Mouse (Mus musculus): ENCODE measurements around the gene Asb8. TPM values are rescaled to one million over a fixed set of nuclear protein-coding genes. Genes with fewer than 3 reads are reported as not detected.

Gene Asb8
- 50.3 TPM for polyA plus RNA-seq (2012; fragmentation: generic; extraction: Trizol)

DNA sequence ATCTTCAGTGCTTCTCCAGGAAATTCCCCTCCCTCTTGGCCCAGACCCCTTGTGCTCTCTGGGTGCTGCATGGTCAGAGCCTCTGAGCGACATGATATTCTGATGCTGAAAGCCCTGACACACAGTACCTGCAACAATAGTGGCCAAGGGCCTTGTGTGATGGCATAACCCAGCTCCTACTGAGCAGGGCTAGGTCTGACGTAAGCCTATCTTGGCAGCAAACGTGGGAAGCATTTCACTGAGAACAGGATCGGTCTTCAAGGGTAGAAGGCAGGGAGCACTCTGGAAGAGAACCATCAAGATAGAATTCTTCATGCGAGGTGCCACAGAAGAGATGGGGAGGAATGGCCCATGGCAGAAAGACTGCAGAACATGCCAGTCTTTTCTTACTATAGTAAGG is at the start of gene Asb8:
Gene Asb8 (minus strand): TSS at position 101 of the 400 bp plus-strand sequence.
- H3K27me3 ChIP-seq (ENCODE audit: control insufficient read depth, insufficient read depth, insufficient read length), result peaks cover 59% of the 10 kb centered on the region

DNA sequence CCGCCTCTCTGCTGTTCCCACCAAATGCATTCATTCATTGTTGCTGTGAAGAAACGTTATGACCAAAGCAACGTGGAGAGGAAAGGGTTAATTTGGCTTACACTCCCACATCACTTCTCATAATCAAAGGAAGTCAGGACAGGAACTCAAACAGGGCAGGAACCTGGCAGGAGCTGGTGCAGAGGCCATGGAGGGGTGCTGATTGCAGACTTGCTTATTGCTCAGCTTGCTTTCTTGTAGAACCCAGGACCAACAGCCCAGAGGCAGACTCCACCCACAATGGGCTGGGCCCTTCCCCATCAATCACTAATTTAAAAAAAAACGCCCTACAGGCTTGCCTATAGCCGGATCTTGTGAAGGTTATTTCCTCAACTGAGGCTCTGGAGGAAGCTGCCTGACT is 48.7 kb upstream of the Asb8 start:
- Histone ChIP-seq H3K4me2 (ENCODE audit: low read depth) (no peak overlapping the region), H3ac (ENCODE audit: control insufficient read depth, insufficient read length) (no peak overlapping the region), H3K4me3 (no peak overlapping the region), H3K79me2 (ENCODE audit: control insufficient read depth, insufficient read depth) (no peaks in the 10 kb centered on the region), H3K27me3 (ENCODE audit: control insufficient read depth, insufficient read depth, insufficient read length) (peaks cover 4% of the 10 kb centered on the region), H3K36me3 (ENCODE audit: control insufficient read depth, insufficient read depth) (no peaks in the 10 kb centered on the region)
- TF ChIP-seq MAX (IDR thresholded peaks at IDR 0.05; ENCODE audit: low read depth) (no peak), USF1 (IDR thresholded peaks at IDR 0.05; ENCODE audit: low read depth) (no peak), SRF (IDR thresholded peaks at IDR 0.05; ENCODE audit: control insufficient read depth, insufficient read length, low read depth) (no peak), MYOD1 (IDR thresholded peaks at IDR 0.05; ENCODE audit: control insufficient read depth in 1 of 3, insufficient read length in 2 of 3, low read depth in 2 of 3) (no peak), CEBPB (IDR thresholded peaks at IDR 0.05; ENCODE audit: insufficient read depth, poor library complexity, severe bottlenecking) (no peak), TCF3 (IDR thresholded peaks at IDR 0.05; ENCODE audit: insufficient read length, low read depth) (no peak), TCF12 (IDR thresholded peaks at IDR 0.05; ENCODE audit: insufficient read depth, poor library complexity, severe bottlenecking) (no peak), REST (IDR thresholded peaks at IDR 0.05; ENCODE audit: insufficient read depth, insufficient read length) (no peak), E2F4 (IDR thresholded peaks at IDR 0.05; ENCODE audit: insufficient read depth) (no peak), POLR2AphosphoS2 (IDR thresholded peaks at IDR 0.05; ENCODE audit: insufficient read length, low read depth) (no peak)

More for the DNA sequence above, at the start of gene Asb8:
- Histone ChIP-seq H3K79me2 (ENCODE audit: control insufficient read depth, insufficient read depth) (no peaks in the 10 kb centered on the region), H3ac (ENCODE audit: control insufficient read depth, insufficient read length) (no peak within 1 kb of the TSS), H3K4me3 (no peak within 1 kb of the TSS), H3K4me2 (ENCODE audit: low read depth) (no peak within 1 kb of the TSS), H3K36me3 (ENCODE audit: control insufficient read depth, insufficient read depth) (no peaks in the 10 kb centered on the region)
- TF ChIP-seq TCF12 (IDR thresholded peaks at IDR 0.05; ENCODE audit: insufficient read depth, poor library complexity, severe bottlenecking) (no peak), POLR2A (IDR thresholded peaks at IDR 0.05; ENCODE audit: insufficient read length, low read depth) (no peak), SRF (IDR thresholded peaks at IDR 0.05; ENCODE audit: control insufficient read depth, insufficient read length, low read depth) (no peak), POLR2AphosphoS2 (IDR thresholded peaks at IDR 0.05; ENCODE audit: insufficient read length, low read depth) (no peak), CEBPB (IDR thresholded peaks at IDR 0.05; ENCODE audit: insufficient read depth, poor library complexity, severe bottlenecking) (no peak), E2F4 (IDR thresholded peaks at IDR 0.05; ENCODE audit: insufficient read depth) (no peak), MYOG (IDR thresholded peaks at IDR 0.05; ENCODE audit: control insufficient read depth in 1 of 3, insufficient read depth in 1 of 3, insufficient read length in 2 of 3, low read depth in 2 of 3) (no peak), MYOD1 (IDR thresholded peaks at IDR 0.05; ENCODE audit: control insufficient read depth in 1 of 3, insufficient read length in 2 of 3, low read depth in 2 of 3) (no peak), REST (IDR thresholded peaks at IDR 0.05; ENCODE audit: insufficient read depth, insufficient read length) (no peak), MAX (IDR thresholded peaks at IDR 0.05; ENCODE audit: low read depth) (no peak), USF1 (IDR thresholded peaks at IDR 0.05; ENCODE audit: low read depth) (no peak)

DNA sequence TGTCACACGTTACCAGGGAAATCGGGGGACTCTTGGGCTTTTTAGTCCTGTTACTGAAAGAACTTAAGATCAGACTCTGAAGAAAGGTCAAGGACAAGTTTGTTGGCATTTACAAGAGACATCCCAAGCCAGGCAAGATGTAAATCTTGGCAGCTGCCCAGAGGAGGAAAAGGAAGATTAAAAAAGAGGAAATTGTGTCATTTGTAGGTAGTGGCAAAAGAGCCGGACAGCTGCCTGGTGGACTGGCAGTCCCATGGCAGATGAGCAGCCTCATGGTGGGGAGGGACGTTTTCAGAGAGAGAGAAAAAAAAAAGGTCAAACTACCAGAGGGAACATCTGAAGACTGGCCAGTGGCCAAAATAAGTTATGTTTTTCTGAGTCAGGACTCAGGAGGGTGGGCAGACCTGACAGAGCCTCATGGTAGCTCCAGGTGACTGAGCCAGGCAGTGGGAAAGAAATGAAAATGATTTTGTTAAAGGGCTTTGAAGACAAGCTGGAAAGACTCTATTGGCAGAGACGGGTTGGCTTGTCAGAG is 48.0 kb upstream of the Asb8 start:
- Histone ChIP-seq H3K27me3 (ENCODE audit: control insufficient read depth, insufficient read depth, insufficient read length) (peaks cover 4% of the 10 kb centered on the region), H3K36me3 (ENCODE audit: control insufficient read depth, insufficient read depth) (no peaks in the 10 kb centered on the region), H3K79me2 (ENCODE audit: control insufficient read depth, insufficient read depth) (no peaks in the 10 kb centered on the region), H3K4me3 (no peak overlapping the region), H3ac (ENCODE audit: control insufficient read depth, insufficient read length) (no peak overlapping the region), H3K4me2 (ENCODE audit: low read depth) (no peak overlapping the region)
- no peak for TF ChIP-seq CEBPB (IDR thresholded peaks at IDR 0.05; ENCODE audit: insufficient read depth, poor library complexity, severe bottlenecking)

DNA sequence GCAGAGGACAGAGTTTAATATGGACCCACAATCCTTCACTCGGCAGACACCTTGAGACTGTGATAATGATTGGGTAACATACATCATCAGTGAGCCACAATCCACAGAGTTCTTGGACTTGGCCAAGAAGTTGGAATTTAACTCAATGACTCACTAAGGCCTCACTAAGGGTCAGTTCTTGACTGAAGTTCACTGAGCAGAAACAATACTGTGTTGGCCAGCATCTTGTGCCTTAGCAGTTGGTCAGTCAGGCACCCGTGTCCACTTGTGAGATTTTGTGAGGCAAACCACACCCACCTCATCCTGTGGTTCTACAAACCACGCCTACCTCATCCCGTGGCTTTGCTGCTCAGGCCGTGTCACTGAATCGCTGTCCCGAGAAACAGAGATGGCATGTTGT is 44.3 kb upstream of the Asb8 start:
- no peaks in the 10 kb centered on the region for H3K79me2 ChIP-seq (ENCODE audit: control insufficient read depth, insufficient read depth)
- no peak for TF ChIP-seq TCF3 (IDR thresholded peaks at IDR 0.05; ENCODE audit: insufficient read length, low read depth)
- no peak for TF ChIP-seq CEBPB (IDR thresholded peaks at IDR 0.05; ENCODE audit: insufficient read depth, poor library complexity, severe bottlenecking)
- TF ChIP-seq USF1 (IDR thresholded peaks at IDR 0.05; ENCODE audit: low read depth), result no peak
- no peak for TF ChIP-seq REST (IDR thresholded peaks at IDR 0.05; ENCODE audit: insufficient read depth, insufficient read length)
- no peak for TF ChIP-seq POLR2AphosphoS2 (IDR thresholded peaks at IDR 0.05; ENCODE audit: insufficient read length, low read depth)
- no peak for TF ChIP-seq MYOG (IDR thresholded peaks at IDR 0.05; ENCODE audit: control insufficient read depth in 1 of 3, insufficient read depth in 1 of 3, insufficient read length in 2 of 3, low read depth in 2 of 3)
- TF ChIP-seq MYOD1 (IDR thresholded peaks at IDR 0.05; ENCODE audit: control insufficient read depth in 1 of 3, insufficient read length in 2 of 3, low read depth in 2 of 3), result no peak
- TF ChIP-seq MAX (IDR thresholded peaks at IDR 0.05; ENCODE audit: low read depth), result no peak
- TF ChIP-seq E2F4 (IDR thresholded peaks at IDR 0.05; ENCODE audit: insufficient read depth), result no peak
- TF ChIP-seq TCF12 (IDR thresholded peaks at IDR 0.05; ENCODE audit: insufficient read depth, poor library complexity, severe bottlenecking), result no peak
- H3K4me2 ChIP-seq (ENCODE audit: low read depth), result no peak overlapping the region
- H3K4me3 ChIP-seq, result no peak overlapping the region
- no peak overlapping the region for H3ac ChIP-seq (ENCODE audit: control insufficient read depth, insufficient read length)
- H3K36me3 ChIP-seq (ENCODE audit: control insufficient read depth, insufficient read depth), result no peaks in the 10 kb centered on the region
- peaks cover 19% of the 10 kb centered on the region for H3K27me3 ChIP-seq (ENCODE audit: control insufficient read depth, insufficient read depth, insufficient read length)

DNA sequence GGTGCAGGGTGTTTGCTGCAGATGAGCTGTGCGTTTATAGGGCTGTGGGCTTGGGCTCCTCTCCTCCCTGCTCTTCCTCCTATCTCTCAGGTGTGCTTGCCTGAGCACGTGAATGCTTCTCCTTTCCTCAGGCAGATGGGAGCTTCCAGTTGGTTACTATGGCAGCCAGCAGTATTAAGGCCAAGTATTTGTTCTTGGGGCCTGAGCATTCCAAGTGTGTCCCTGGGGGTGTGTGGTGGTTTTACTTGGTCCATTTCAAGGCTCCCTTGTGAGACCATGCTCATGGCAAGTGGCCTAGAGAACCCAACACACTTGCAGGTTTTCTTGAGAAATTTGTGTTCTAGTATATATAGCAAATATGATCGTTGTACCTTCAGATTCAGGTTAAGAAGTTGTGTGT is 30.0 kb upstream of the Asb8 start, which contains the start of gene Olfr288:
Gene Olfr288 (minus strand): TSS at position 101 of the 400 bp plus-strand sequence.
- no peaks in the 10 kb centered on the region for H3K36me3 ChIP-seq (ENCODE audit: control insufficient read depth, insufficient read depth)
- TF ChIP-seq SRF (IDR thresholded peaks at IDR 0.05; ENCODE audit: control insufficient read depth, insufficient read length, low read depth) (no peak), TCF3 (IDR thresholded peaks at IDR 0.05; ENCODE audit: insufficient read length, low read depth) (no peak), POLR2A (IDR thresholded peaks at IDR 0.05; ENCODE audit: insufficient read length, low read depth) (no peak), MYOG (IDR thresholded peaks at IDR 0.05; ENCODE audit: control insufficient read depth in 1 of 3, insufficient read depth in 1 of 3, insufficient read length in 2 of 3, low read depth in 2 of 3) (no peak), E2F4 (IDR thresholded peaks at IDR 0.05; ENCODE audit: insufficient read depth) (no peak), POLR2AphosphoS2 (IDR thresholded peaks at IDR 0.05; ENCODE audit: insufficient read length, low read depth) (no peak), TCF12 (IDR thresholded peaks at IDR 0.05; ENCODE audit: insufficient read depth, poor library complexity, severe bottlenecking) (no peak), CEBPB (IDR thresholded peaks at IDR 0.05; ENCODE audit: insufficient read depth, poor library complexity, severe bottlenecking) (no peak), REST (IDR thresholded peaks at IDR 0.05; ENCODE audit: insufficient read depth, insufficient read length) (no peak), USF1 (IDR thresholded peaks at IDR 0.05; ENCODE audit: low read depth) (no peak), MAX (IDR thresholded peaks at IDR 0.05; ENCODE audit: low read depth) (no peak), MYOD1 (IDR thresholded peaks at IDR 0.05; ENCODE audit: control insufficient read depth in 1 of 3, insufficient read length in 2 of 3, low read depth in 2 of 3) (no peak)
- H3K4me3 ChIP-seq, result no peak within 1 kb of the TSS
- peaks cover 43% of the 10 kb centered on the region for H3K27me3 ChIP-seq (ENCODE audit: control insufficient read depth, insufficient read depth, insufficient read length)
- H3K79me2 ChIP-seq (ENCODE audit: control insufficient read depth, insufficient read depth), result no peaks in the 10 kb centered on the region
- H3K4me2 ChIP-seq (ENCODE audit: low read depth), result no peak within 1 kb of the TSS
- H3ac ChIP-seq (ENCODE audit: control insufficient read depth, insufficient read length), result no peak within 1 kb of the TSS
